Mouse (Mus musculus): Measurements from ENCODE around the gene Wfdc15b. TPM values are rescaled to one million over a fixed set of nuclear protein-coding genes. Genes with fewer than 3 reads are reported as not detected.

Wfdc15b gene
- polyA plus RNA-seq, 1 experiment from 2014 or later = not detected

GRCm38 (mm10) chr2:164184145-164184719, 37.2 kb downstream of the Wfdc15b start:
- H3K36me3 ChIP-seq (ENCODE audit: control insufficient read depth, insufficient read depth, low read length) = no peaks in the 10 kb centered on the region
- DNase-seq (ENCODE audit: low spot score) (no peak), ATAC-seq (replicated peaks; ENCODE audit: low FRiP score) (no peak)
- H3K4me3 ChIP-seq (ENCODE audit: low read depth, low read length) = no peak overlapping the region
- no peak overlapping the region for H3K4me2 ChIP-seq
- H3K27ac ChIP-seq (ENCODE audit: low read depth, low read length) = no peak overlapping the region
- no peaks in the 10 kb centered on the region for H3K27me3 ChIP-seq (replicated peaks; ENCODE audit: control insufficient read depth, insufficient read depth, low read length)
- H3K9ac ChIP-seq (ENCODE audit: low read depth, low read length) = no peak overlapping the region
- H3K9me3 ChIP-seq (ENCODE audit: control insufficient read depth, low read length) = no peaks in the 10 kb centered on the region
- H3K4me1 ChIP-seq (replicated peaks; ENCODE audit: control insufficient read depth, insufficient read depth, low read length) = no peaks in the 10 kb centered on the region
- WGBS = 44% methylated on average over 9 of the region's 9 CpGs

GRCm38 (mm10) chr2:164183340-164183739, 38.1 kb downstream of the Wfdc15b start:
- H3K4me1 ChIP-seq (replicated peaks; ENCODE audit: control insufficient read depth, insufficient read depth, low read length) = no peaks in the 10 kb centered on the region
- H3K4me2 ChIP-seq = no peak overlapping the region
- H3K9ac ChIP-seq (ENCODE audit: low read depth, low read length) = no peak overlapping the region
- no peak for ATAC-seq (replicated peaks; ENCODE audit: low FRiP score)
- no peaks in the 10 kb centered on the region for H3K36me3 ChIP-seq (ENCODE audit: control insufficient read depth, insufficient read depth, low read length)
- H3K9me3 ChIP-seq (ENCODE audit: control insufficient read depth, low read length) = no peaks in the 10 kb centered on the region
- no peak for DNase-seq (ENCODE audit: low spot score)
- no peak overlapping the region for H3K4me3 ChIP-seq (ENCODE audit: low read depth, low read length)
- WGBS = 74% methylated on average over 9 of the region's 9 CpGs
- H3K27ac ChIP-seq (ENCODE audit: low read depth, low read length) = no peak overlapping the region
- no peaks in the 10 kb centered on the region for H3K27me3 ChIP-seq (replicated peaks; ENCODE audit: control insufficient read depth, insufficient read depth, low read length)

GRCm38 (mm10) chr2:164182692-164183255, 38.7 kb downstream of the Wfdc15b start, which contains the start of gene Wfdc5:
TSS of gene Wfdc5 (minus strand) at chr2:164182742.
- H3K36me3 ChIP-seq (ENCODE audit: control insufficient read depth, insufficient read depth, low read length) = no peaks in the 10 kb centered on the region
- H3K27ac ChIP-seq (ENCODE audit: low read depth, low read length) = no peak within 1 kb of the TSS
- no peaks in the 10 kb centered on the region for H3K9me3 ChIP-seq (ENCODE audit: control insufficient read depth, low read length)
- ATAC-seq (replicated peaks; ENCODE audit: low FRiP score) (no peak), DNase-seq (ENCODE audit: low spot score) (no peak)
- no peak within 1 kb of the TSS for H3K4me3 ChIP-seq (ENCODE audit: low read depth, low read length)
- H3K27me3 ChIP-seq (replicated peaks; ENCODE audit: control insufficient read depth, insufficient read depth, low read length) = no peaks in the 10 kb centered on the region
- H3K4me1 ChIP-seq (replicated peaks; ENCODE audit: control insufficient read depth, insufficient read depth, low read length) = no peaks in the 10 kb centered on the region
- H3K9ac ChIP-seq (ENCODE audit: low read depth, low read length) = no peak within 1 kb of the TSS
- H3K4me2 ChIP-seq = no peak within 1 kb of the TSS
- WGBS = 70% methylated on average over 7 of the region's 7 CpGs

GRCm38 (mm10) chr2:164180770-164181169, 40.7 kb downstream of the Wfdc15b start:
- 86% methylated on average over 4 of the region's 4 CpGs for WGBS
- Histone ChIP-seq H3K4me1 (replicated peaks; ENCODE audit: control insufficient read depth, insufficient read depth, low read length) (no peaks in the 10 kb centered on the region), H3K27me3 (replicated peaks; ENCODE audit: control insufficient read depth, insufficient read depth, low read length) (no peaks in the 10 kb centered on the region), H3K9ac (ENCODE audit: low read depth, low read length) (no peak overlapping the region), H3K36me3 (ENCODE audit: control insufficient read depth, insufficient read depth, low read length) (no peaks in the 10 kb centered on the region), H3K4me3 (ENCODE audit: low read depth, low read length) (no peak overlapping the region), H3K9me3 (ENCODE audit: control insufficient read depth, low read length) (no peaks in the 10 kb centered on the region), H3K27ac (ENCODE audit: low read depth, low read length) (no peak overlapping the region), H3K4me2 (no peak overlapping the region)
- no peak for DNase-seq (ENCODE audit: low spot score)
- ATAC-seq (replicated peaks; ENCODE audit: low FRiP score) = no peak

- WGBS = 45% methylated on average over 3 of the region's 3 CpGs
- H3K4me3 ChIP-seq (ENCODE audit: low read depth, low read length) = no peak overlapping the region
- H3K27me3 ChIP-seq (replicated peaks; ENCODE audit: control insufficient read depth, insufficient read depth, low read length) = no peaks in the 10 kb centered on the region
- H3K4me1 ChIP-seq (replicated peaks; ENCODE audit: control insufficient read depth, insufficient read depth, low read length) = no peaks in the 10 kb centered on the region
- H3K27ac ChIP-seq (ENCODE audit: low read depth, low read length) = no peak overlapping the region
- ATAC-seq (replicated peaks; ENCODE audit: low FRiP score) (no peak), DNase-seq (ENCODE audit: low spot score) (no peak)
- H3K9me3 ChIP-seq (ENCODE audit: control insufficient read depth, low read length) = no peaks in the 10 kb centered on the region
- H3K36me3 ChIP-seq (ENCODE audit: control insufficient read depth, insufficient read depth, low read length) = no peaks in the 10 kb centered on the region
- H3K4me2 ChIP-seq = no peak overlapping the region
- H3K9ac ChIP-seq (ENCODE audit: low read depth, low read length) = no peak overlapping the region
These were observed 41.3 kb downstream of the Wfdc15b start for GRCm38 (mm10) chr2:164180124-164180523.

- DNase-seq (ENCODE audit: low spot score) (no peak), ATAC-seq (replicated peaks; ENCODE audit: low FRiP score) (no peak)
- Histone ChIP-seq H3K9ac (ENCODE audit: low read depth, low read length) (no peak overlapping the region), H3K27me3 (replicated peaks; ENCODE audit: control insufficient read depth, insufficient read depth, low read length) (peaks cover 6% of the 10 kb centered on the region; the same call in 1 of the 2 replicates), H3K4me2 (no peak overlapping the region), H3K27ac (ENCODE audit: low read depth, low read length) (no peak overlapping the region), H3K9me3 (ENCODE audit: control insufficient read depth, low read length) (no peaks in the 10 kb centered on the region), H3K36me3 (ENCODE audit: control insufficient read depth, insufficient read depth, low read length) (no peaks in the 10 kb centered on the region), H3K4me1 (replicated peaks; ENCODE audit: control insufficient read depth, insufficient read depth, low read length) (no peaks in the 10 kb centered on the region), H3K4me3 (ENCODE audit: low read depth, low read length) (no peak overlapping the region)
- 72% methylated on average over 5 of the region's 5 CpGs for WGBS
These were observed 43.6 kb downstream of the Wfdc15b start for GRCm38 (mm10) chr2:164177831-164178230.

- Histone ChIP-seq H3K27ac (ENCODE audit: low read depth, low read length) (no peak overlapping the region), H3K36me3 (ENCODE audit: control insufficient read depth, insufficient read depth, low read length) (no peaks in the 10 kb centered on the region), H3K9me3 (ENCODE audit: control insufficient read depth, low read length) (no peaks in the 10 kb centered on the region), H3K27me3 (replicated peaks; ENCODE audit: control insufficient read depth, insufficient read depth, low read length) (peaks cover 17% of the 10 kb centered on the region), H3K9ac (ENCODE audit: low read depth, low read length) (no peak overlapping the region), H3K4me2 (no peak overlapping the region), H3K4me3 (ENCODE audit: low read depth, low read length) (no peak overlapping the region), H3K4me1 (replicated peaks; ENCODE audit: control insufficient read depth, insufficient read depth, low read length) (no peaks in the 10 kb centered on the region)
- WGBS = 69% methylated on average over 3 of the region's 3 CpGs
- no peak for ATAC-seq (replicated peaks; ENCODE audit: low FRiP score)
- no peak for DNase-seq (ENCODE audit: low spot score)
These were observed 45.6 kb downstream of the Wfdc15b start for GRCm38 (mm10) chr2:164175850-164176249.

- H3K27me3 ChIP-seq (replicated peaks; ENCODE audit: control insufficient read depth, insufficient read depth, low read length) = peaks cover 28% of the 10 kb centered on the region
- DNase-seq (ENCODE audit: low spot score) (no peak), ATAC-seq (replicated peaks; ENCODE audit: low FRiP score) (no peak)
- H3K4me1 ChIP-seq (replicated peaks; ENCODE audit: control insufficient read depth, insufficient read depth, low read length) = no peaks in the 10 kb centered on the region
- no peak overlapping the region for H3K9ac ChIP-seq (ENCODE audit: low read depth, low read length)
- no peaks in the 10 kb centered on the region for H3K9me3 ChIP-seq (ENCODE audit: control insufficient read depth, low read length)
- no peak overlapping the region for H3K27ac ChIP-seq (ENCODE audit: low read depth, low read length)
- no peak overlapping the region for H3K4me2 ChIP-seq
- 67% methylated on average over 8 of the region's 8 CpGs for WGBS
- H3K36me3 ChIP-seq (ENCODE audit: control insufficient read depth, insufficient read depth, low read length) = no peaks in the 10 kb centered on the region
- H3K4me3 ChIP-seq (ENCODE audit: low read depth, low read length) = no peak overlapping the region
These were observed 46.6 kb downstream of the Wfdc15b start for GRCm38 (mm10) chr2:164174649-164175395.
